ENCODE assay signal across 21 mouse cellular contexts in the genomic region with DNA sequence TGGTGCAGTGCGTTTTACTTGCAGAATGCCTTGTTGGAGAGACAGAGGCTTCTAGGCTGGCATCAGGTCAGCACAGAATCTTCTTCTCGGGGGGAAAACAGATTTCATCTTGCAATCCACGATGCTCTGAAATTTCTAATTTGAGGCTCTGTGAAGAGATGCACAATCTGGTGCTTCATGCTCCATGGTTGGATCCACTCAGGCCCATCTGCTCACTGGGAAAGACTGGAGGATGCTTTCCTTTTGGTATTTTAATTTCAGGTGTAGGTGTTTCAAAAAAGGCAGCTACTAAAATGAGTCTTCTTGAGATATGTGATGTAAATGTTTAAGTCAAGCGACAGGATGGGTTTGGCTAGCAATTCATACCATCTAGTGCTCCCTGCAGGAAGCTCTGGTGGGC.
DNase-seq lines count a peak whose midpoint lies in the region; ATAC-seq lines count a peak whose summit lies in the region.
"Had no signal": no experiment of that assay in that cellular context is flagged by ENCODE, and none has a peak within 500 bp of the region (broad histone marks: within the 10 kb centered on the region; RNA-seq: fewer than 3 reads in every experiment).

No protein-coding gene starts in this region.

- no peaks in the 10 kb centered on the region for H3K4me1 ChIP-seq in midbrain, embryonic 11.5 days (ENCODE audit: control insufficient read depth, insufficient read depth, low read length)
- H3K4me1 ChIP-seq: hindbrain, embryonic 12.5 days; kidney, embryonic 15.5 days; lung, embryonic 15.5 days; stomach, embryonic 15.5 days had no signal

- no peaks in the 10 kb centered on the region for H3K27me3 ChIP-seq in midbrain, embryonic 11.5 days (ENCODE audit: control insufficient read depth, insufficient read depth, low read length)
- H3K27me3 ChIP-seq: hindbrain, embryonic 12.5 days; kidney, embryonic 15.5 days; lung, embryonic 15.5 days; stomach, embryonic 15.5 days had no signal

- no peak overlapping the region for H3K4me3 ChIP-seq in midbrain, embryonic 11.5 days (ENCODE audit: low read depth, low read length)
- H3K4me3 ChIP-seq: embryonic facial prominence, embryonic 10.5 days; heart, adult 2 months; hindbrain, embryonic 12.5 days; kidney, embryonic 15.5 days; lung, embryonic 15.5 days; midbrain, embryonic 12.5 days; stomach, embryonic 15.5 days had no signal

- H3K9me3 ChIP-seq in midbrain, embryonic 11.5 days (ENCODE audit: control insufficient read depth, low read length) = no peaks in the 10 kb centered on the region
- H3K9me3 ChIP-seq: embryonic facial prominence, embryonic 10.5 days; hindbrain, embryonic 12.5 days; kidney, embryonic 15.5 days; lung, embryonic 15.5 days; midbrain, embryonic 12.5 days; stomach, embryonic 15.5 days had no signal

- DNase-seq in cerebellum, postnatal 25 days = peak; percentile 7 to 21
- DNase-seq in cerebellum, adult 11-12 months = no peak
- DNase-seq in left cerebral cortex, adult 11 months (ENCODE audit: low spot score) = peak; percentile 59
- no peak for DNase-seq in left cerebral cortex, postnatal 4 days
- peak; percentile 58 to 67 for DNase-seq in left cerebral cortex, postnatal 14 days (ENCODE audit: low spot score in 2 of 2)
- DNase-seq in telencephalon, adult 2 months (ENCODE audit: low read depth, low spot score) = peak; percentile 93
- no peak for DNase-seq in kidney, adult 8-10 months
- DNase-seq in midbrain, embryonic 11.5 days (ENCODE audit: low spot score, missing footprints) = no peak
- DNase-seq: adrenal gland, adult 8-10 months; gastrocnemius, postnatal 10 days; heart, adult 2 months had no signal

- no peak overlapping the region for H3K27ac ChIP-seq in midbrain, embryonic 11.5 days (ENCODE audit: low read depth, low read length)
- H3K27ac ChIP-seq: embryonic facial prominence, embryonic 10.5 days; heart, adult 2 months; hindbrain, embryonic 12.5 days; kidney, embryonic 15.5 days; lung, embryonic 15.5 days; macrophage; midbrain, embryonic 12.5 days; stomach, embryonic 15.5 days had no signal

- no peak overlapping the region for H3K9ac ChIP-seq in midbrain, embryonic 11.5 days (ENCODE audit: low read length)
- H3K9ac ChIP-seq: hindbrain, embryonic 12.5 days; kidney, embryonic 15.5 days; lung, embryonic 15.5 days; midbrain, embryonic 12.5 days; stomach, embryonic 15.5 days had no signal

- 85% methylated on average over 4 of the region's 4 CpGs for WGBS in midbrain, embryonic 11.5 days

- H3K36me3 ChIP-seq in midbrain, embryonic 11.5 days (ENCODE audit: control insufficient read depth, insufficient read depth, low read length) = no peaks in the 10 kb centered on the region
- H3K36me3 ChIP-seq: embryonic facial prominence, embryonic 10.5 days; hindbrain, embryonic 12.5 days; kidney, embryonic 15.5 days; lung, embryonic 15.5 days; midbrain, embryonic 12.5 days; stomach, embryonic 15.5 days had no signal

- intact Hi-C loops in left cerebral cortex, postnatal 4 days (cut with DNase I) = no loop called here
- intact Hi-C loops in left cerebral cortex, postnatal 14 days (cut with DNase I) = loop anchor here (10.0 kb wide), 1 partner anchor 609 kb away; no protein-coding TSS in a partner anchor

- no peak for ATAC-seq in midbrain, embryonic 11.5 days (ENCODE audit: low FRiP score)
- ATAC-seq: forebrain, embryonic 14.5 days; inflammation-experienced regulatory T-cells, adult 6 months had no signal

- no peak overlapping the region for H3K4me2 ChIP-seq in midbrain, embryonic 11.5 days
- H3K4me2 ChIP-seq: hindbrain, embryonic 12.5 days; kidney, embryonic 15.5 days; liver, embryonic 11.5 days; lung, embryonic 15.5 days; midbrain, embryonic 12.5 days; stomach, embryonic 15.5 days had no signal

Comparison
In these comparisons a context has a peak if more than half of its experiments do, and no peak if none do; other contexts are left out.
1. DNase-seq: peak in cerebellum, postnatal 25 days (2 of 2), left cerebral cortex, adult 11 months (single experiment), left cerebral cortex, postnatal 14 days (2 of 2) and telencephalon, adult 2 months (single experiment); none in cerebellum, adult 11-12 months (single experiment), left cerebral cortex, postnatal 4 days (single experiment), kidney, adult 8-10 months (0 of 2) and midbrain, embryonic 11.5 days (single experiment).